Mouse (Mus musculus): ENCODE data around the gene Ntm. TPM values are rescaled to one million over a fixed set of nuclear protein-coding genes. Genes with fewer than 3 reads are reported as not detected.
A peak's percentile ranks its signal among the peaks of the same experiment; 100 is the strongest.

Ntm gene
- polyA plus RNA-seq, 2 experiments = 23.9 to 32.4 TPM

DNA sequence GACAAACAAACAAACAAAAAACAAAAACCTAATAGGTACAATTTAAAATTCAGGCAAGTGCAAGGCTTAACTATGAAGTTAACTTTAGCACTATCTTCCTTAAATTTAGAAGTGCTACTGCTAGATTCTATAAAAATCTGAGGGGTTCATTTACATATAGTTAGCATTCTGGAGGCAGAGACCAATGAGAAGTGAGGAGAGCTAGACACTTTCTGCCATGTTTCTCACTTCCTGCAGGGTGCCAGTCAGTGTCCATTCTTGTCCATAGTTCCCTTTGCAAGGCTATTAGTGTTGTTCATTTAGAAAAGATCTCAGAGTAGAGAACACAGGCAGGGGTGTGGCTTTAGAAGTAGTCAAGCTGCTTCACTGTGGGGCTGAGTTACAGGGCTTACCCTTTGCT, 208.6 kb downstream of the Ntm start:
- H3K4me3 ChIP-seq (replicated peaks; ENCODE audit: low read length) = no peak overlapping the region
- no peaks in the 10 kb centered on the region for H3K36me3 ChIP-seq (ENCODE audit: control insufficient read depth, insufficient read depth, low read length)
- H3K9ac ChIP-seq (ENCODE audit: low read depth, low read length, severe bottlenecking) = no peak overlapping the region
- no peaks in the 10 kb centered on the region for H3K9me3 ChIP-seq (ENCODE audit: control insufficient read depth, low read length)
- H3K27ac ChIP-seq (replicated peaks; ENCODE audit: low read depth, low read length) = no peak overlapping the region
- no peak overlapping the region for H3K4me2 ChIP-seq (replicated peaks; ENCODE audit: low read depth, low read length, severe bottlenecking)
- no peaks in the 10 kb centered on the region for H3K27me3 ChIP-seq (ENCODE audit: control insufficient read depth, insufficient read depth, low read length)
- no peak for TF ChIP-seq POLR2A (IDR thresholded peaks at IDR 0.05; ENCODE audit: borderline replicate concordance, extremely low read depth, insufficient read depth, insufficient read length)
- no peak for ATAC-seq (ENCODE audit: low FRiP score, low read depth)
- no peak for DNase-seq (ENCODE audit: low spot score)
- peaks cover 4% of the 10 kb centered on the region; the same call in 1 of the 2 replicates for H3K4me1 ChIP-seq (ENCODE audit: control insufficient read depth, insufficient read depth, low read length)

DNA sequence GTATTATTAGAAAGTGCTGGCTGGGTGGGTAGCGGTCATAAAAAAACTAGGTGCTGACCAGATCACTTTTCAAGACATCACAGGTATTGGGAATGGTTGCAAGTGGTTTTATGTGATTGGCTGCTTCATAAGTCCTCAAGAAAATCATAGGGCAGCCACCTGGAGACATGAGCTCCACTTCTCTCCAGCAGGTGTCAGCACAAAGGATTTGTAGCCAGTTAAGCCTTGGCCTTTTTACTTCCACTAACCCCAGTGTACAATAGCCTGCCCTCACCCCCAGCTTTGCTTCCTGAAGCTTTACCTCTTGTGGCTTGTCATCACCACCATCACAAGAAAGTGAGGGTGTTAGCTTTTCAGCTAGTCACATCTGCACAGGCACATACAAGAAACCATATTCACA, 211.5 kb downstream of the Ntm start:
- no peak for DNase-seq (ENCODE audit: low spot score)
- 39% methylated on average over 1 of the region's 1 CpGs for WGBS
- H3K4me1 ChIP-seq (ENCODE audit: control insufficient read depth, insufficient read depth, low read length) = peaks cover 4% of the 10 kb centered on the region; the same call in 1 of the 2 replicates
- ATAC-seq (ENCODE audit: low FRiP score, low read depth) = no peak
- H3K36me3 ChIP-seq (ENCODE audit: control insufficient read depth, insufficient read depth, low read length) = no peaks in the 10 kb centered on the region
- no peak overlapping the region for H3K4me2 ChIP-seq (replicated peaks; ENCODE audit: low read depth, low read length, severe bottlenecking)
- no peak for TF ChIP-seq POLR2A (IDR thresholded peaks at IDR 0.05; ENCODE audit: borderline replicate concordance, extremely low read depth, insufficient read depth, insufficient read length)
- no peaks in the 10 kb centered on the region for H3K27me3 ChIP-seq (ENCODE audit: control insufficient read depth, insufficient read depth, low read length)
- no peak overlapping the region for H3K9ac ChIP-seq (ENCODE audit: low read depth, low read length, severe bottlenecking)
- no peaks in the 10 kb centered on the region for H3K9me3 ChIP-seq (ENCODE audit: control insufficient read depth, low read length)
- H3K27ac ChIP-seq (replicated peaks; ENCODE audit: low read depth, low read length) = no peak overlapping the region
- H3K4me3 ChIP-seq (replicated peaks; ENCODE audit: low read length) = no peak overlapping the region

DNA sequence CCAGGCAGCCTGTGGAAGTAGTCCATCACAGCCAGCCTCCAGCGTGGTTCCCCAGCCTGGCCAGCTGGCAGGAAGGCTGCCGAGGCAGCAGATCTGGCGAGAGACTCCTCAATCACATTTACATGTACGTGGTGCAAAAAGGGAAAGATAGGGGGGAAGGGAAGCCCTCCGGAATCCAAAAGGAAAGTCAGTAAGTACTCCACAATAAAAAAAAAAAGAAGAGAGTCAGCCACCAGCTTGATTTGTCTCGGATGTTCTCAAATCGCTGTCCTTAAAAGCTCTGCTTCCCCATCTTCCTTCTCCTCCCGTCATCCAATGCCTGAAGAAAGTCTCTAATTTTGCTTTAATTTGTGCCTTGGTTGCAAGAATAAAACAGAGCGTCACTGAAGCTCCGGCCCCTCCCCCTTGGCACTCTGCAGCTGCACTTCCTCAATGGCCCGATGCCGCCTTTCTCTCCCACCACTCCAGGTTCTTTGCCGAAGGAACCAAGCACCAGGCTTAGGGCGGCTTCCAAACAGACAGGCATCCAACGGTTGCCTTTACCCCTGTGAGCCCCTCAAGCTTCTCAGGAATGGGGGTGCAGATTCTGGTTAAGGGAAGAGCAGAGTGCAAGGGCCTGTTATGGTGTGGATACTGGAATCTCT, 212.4 kb downstream of the Ntm start:
- no peak for ATAC-seq (ENCODE audit: low FRiP score, low read depth)
- Histone ChIP-seq H3K4me2 (replicated peaks; ENCODE audit: low read depth, low read length, severe bottlenecking) (peak overlapping the region; percentile 43), H3K4me1 (ENCODE audit: control insufficient read depth, insufficient read depth, low read length) (peaks cover 4% of the 10 kb centered on the region; the same call in 1 of the 2 replicates), H3K36me3 (ENCODE audit: control insufficient read depth, insufficient read depth, low read length) (no peaks in the 10 kb centered on the region), H3K9ac (ENCODE audit: low read depth, low read length, severe bottlenecking) (peak overlapping the region; percentile 8; the same call in 1 of the 2 replicates), H3K9me3 (ENCODE audit: control insufficient read depth, low read length) (no peaks in the 10 kb centered on the region), H3K27me3 (ENCODE audit: control insufficient read depth, insufficient read depth, low read length) (no peaks in the 10 kb centered on the region), H3K4me3 (replicated peaks; ENCODE audit: low read length) (peak overlapping the region; percentile 18; the same call in 1 of the 2 replicates), H3K27ac (replicated peaks; ENCODE audit: low read depth, low read length) (no peak overlapping the region)
- no peak for DNase-seq (ENCODE audit: low spot score)
- TF ChIP-seq POLR2A (IDR thresholded peaks at IDR 0.05; ENCODE audit: borderline replicate concordance, extremely low read depth, insufficient read depth, insufficient read length) = no peak
- WGBS = 19% methylated on average over 15 of the region's 15 CpGs

DNA sequence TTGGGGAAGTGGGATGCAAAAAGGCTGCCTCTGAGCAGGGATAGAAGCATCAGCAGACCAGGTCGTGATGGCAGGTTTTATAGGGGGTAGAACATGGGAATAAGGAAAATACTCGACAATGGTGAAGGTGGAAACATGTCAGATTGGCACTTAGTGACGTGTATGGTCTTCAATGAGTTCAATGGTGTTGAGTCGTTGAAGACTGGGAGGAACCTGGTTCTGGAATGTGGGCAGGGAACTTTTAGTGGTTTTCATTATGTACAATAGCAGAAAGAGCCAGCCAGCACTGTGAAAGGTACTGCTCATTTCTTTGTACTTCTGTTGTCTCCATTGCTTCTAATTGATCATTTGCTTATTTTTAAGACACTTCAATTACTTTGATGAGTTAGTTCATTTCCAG, 214.9 kb downstream of the Ntm start:
- no peak overlapping the region for H3K4me3 ChIP-seq (replicated peaks; ENCODE audit: low read length)
- WGBS = 72% methylated on average over 4 of the region's 4 CpGs
- DNase-seq (ENCODE audit: low spot score) = no peak
- no peak overlapping the region for H3K9ac ChIP-seq (ENCODE audit: low read depth, low read length, severe bottlenecking)
- no peaks in the 10 kb centered on the region for H3K9me3 ChIP-seq (ENCODE audit: control insufficient read depth, low read length)
- ATAC-seq (ENCODE audit: low FRiP score, low read depth) = no peak
- peaks cover 4% of the 10 kb centered on the region; the same call in 1 of the 2 replicates for H3K4me1 ChIP-seq (ENCODE audit: control insufficient read depth, insufficient read depth, low read length)
- no peaks in the 10 kb centered on the region for H3K36me3 ChIP-seq (ENCODE audit: control insufficient read depth, insufficient read depth, low read length)
- no peak for TF ChIP-seq POLR2A (IDR thresholded peaks at IDR 0.05; ENCODE audit: borderline replicate concordance, extremely low read depth, insufficient read depth, insufficient read length)
- no peak overlapping the region for H3K4me2 ChIP-seq (replicated peaks; ENCODE audit: low read depth, low read length, severe bottlenecking)
- no peaks in the 10 kb centered on the region for H3K27me3 ChIP-seq (ENCODE audit: control insufficient read depth, insufficient read depth, low read length)
- H3K27ac ChIP-seq (replicated peaks; ENCODE audit: low read depth, low read length) = no peak overlapping the region

DNA sequence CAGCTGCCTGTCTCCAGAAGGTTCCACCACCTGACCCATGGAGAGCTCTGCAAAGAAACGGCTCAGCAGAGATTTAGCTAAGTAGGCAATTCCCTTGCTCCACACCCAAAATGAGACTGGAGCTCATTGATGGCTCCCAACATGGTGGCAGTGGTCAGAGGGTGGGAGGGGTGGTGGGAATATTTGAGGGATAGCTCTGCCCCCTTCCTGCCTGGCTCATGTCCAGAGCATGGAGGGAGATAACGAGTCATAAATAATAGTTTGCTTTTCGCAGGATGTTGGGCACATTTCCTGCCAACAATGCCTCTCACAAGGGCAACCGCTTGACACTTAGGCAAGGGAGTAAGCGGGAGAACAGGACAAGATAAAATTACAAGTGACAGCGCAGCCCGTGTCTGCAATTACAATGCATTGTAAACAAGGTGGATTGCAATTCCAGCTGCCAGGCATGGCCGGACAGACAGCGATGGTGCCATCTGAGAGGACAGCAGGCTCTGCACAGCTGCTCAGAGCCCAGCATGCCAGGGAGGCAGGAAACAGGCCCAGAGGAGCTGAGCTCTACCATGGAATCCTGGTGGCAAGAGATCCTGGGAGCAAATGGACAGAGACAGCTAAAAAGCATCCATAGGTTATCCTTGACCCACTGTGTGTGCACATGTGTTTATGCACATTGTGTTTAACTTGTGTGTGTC, 224.0 kb downstream of the Ntm start:
- WGBS = 68% methylated on average over 9 of the region's 9 CpGs
- H3K36me3 ChIP-seq (ENCODE audit: control insufficient read depth, insufficient read depth, low read length) = no peaks in the 10 kb centered on the region
- H3K4me3 ChIP-seq (replicated peaks; ENCODE audit: low read length) = no peak overlapping the region
- no peak overlapping the region for H3K27ac ChIP-seq (replicated peaks; ENCODE audit: low read depth, low read length)
- no peaks in the 10 kb centered on the region for H3K4me1 ChIP-seq (ENCODE audit: control insufficient read depth, insufficient read depth, low read length)
- no peak overlapping the region for H3K9ac ChIP-seq (ENCODE audit: low read depth, low read length, severe bottlenecking)
- H3K9me3 ChIP-seq (ENCODE audit: control insufficient read depth, low read length) = no peaks in the 10 kb centered on the region
- H3K4me2 ChIP-seq (replicated peaks; ENCODE audit: low read depth, low read length, severe bottlenecking) = no peak overlapping the region
- H3K27me3 ChIP-seq (ENCODE audit: control insufficient read depth, insufficient read depth, low read length) = no peaks in the 10 kb centered on the region
- no peak for DNase-seq (ENCODE audit: low spot score)
- TF ChIP-seq POLR2A (IDR thresholded peaks at IDR 0.05; ENCODE audit: borderline replicate concordance, extremely low read depth, insufficient read depth, insufficient read length) = no peak
- ATAC-seq (ENCODE audit: low FRiP score, low read depth) = no peak
